Mouse (Mus musculus) effector memory CD4-positive, alpha-beta T cell, adult 7 months (primary cell): Measurements from ENCODE around the gene Ppp1r12b. TPM values are rescaled to one million over a fixed set of nuclear protein-coding genes. Genes with fewer than 3 reads are reported as not detected.

Experiments used
- polyA plus RNA-seq: library from polyadenylated mRNA; unstranded; fragments of 100-300 nt; shearing (Covaris generic); gene quantifications from one replicate; pipeline ENCODE4 v1.2.1, GENCODE M21; 2017

The Ppp1r12b gene
- polyA plus RNA-seq: 11.9 TPM

GRCm38 (mm10) chr1:134955637-134956176 is at the start of gene Ppp1r12b:
TSS of gene Ppp1r12b (minus strand) at chr1:134955942.

GRCm38 (mm10) chr1:134962053-134962803 is 6.5 kb upstream of the Ppp1r12b start, which contains the start of gene Ube2t:
TSS of gene Ube2t (plus strand) at chr1:134962565.

Other genes starting within 250 kb of the Ppp1r12b start
- 23.9 TPM for gene Ube2t, start 6.6 kb upstream of the Ppp1r12b start, polyA plus RNA-seq
- gene Lgr6, start 149.3 kb upstream of the Ppp1r12b start, polyA plus RNA-seq: 0.29 TPM
- 74.2 TPM for gene Ptpn7, start 176.8 kb upstream of the Ppp1r12b start, polyA plus RNA-seq
- 66.2 TPM for gene Arl8a, start 190.9 kb upstream of the Ppp1r12b start, polyA plus RNA-seq
- gene Gpr37l1, start 211.7 kb upstream of the Ppp1r12b start, polyA plus RNA-seq: not detected